Mouse (Mus musculus): Measurements from ENCODE around the gene Tlr11. TPM values are rescaled to one million over a fixed set of nuclear protein-coding genes. Genes with fewer than 3 reads are reported as not detected.

The Tlr11 gene
- not detected for total RNA-seq (2021)

DNA sequence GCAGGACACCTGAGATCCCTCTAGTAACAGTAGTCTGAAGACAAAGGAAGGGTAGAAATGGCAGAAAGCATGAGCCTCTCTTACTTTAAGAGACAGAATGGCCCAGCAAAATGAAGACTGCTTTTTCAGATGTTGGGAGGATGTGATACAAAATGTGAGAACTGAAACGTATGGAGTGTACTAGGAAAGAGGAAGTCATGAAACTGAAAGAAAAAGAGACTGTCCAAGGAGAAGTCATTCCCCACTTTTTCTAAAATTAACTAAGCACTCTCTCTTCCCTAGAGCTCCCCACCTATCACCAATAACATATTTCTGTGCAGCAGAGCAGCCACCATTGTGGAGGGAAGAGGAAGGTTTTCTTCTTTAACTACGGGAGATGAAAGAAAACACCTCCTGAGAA, at the start of gene Tlr11:
Gene Tlr11, plus strand, starts transcription at position 322 of the 400 bp plus-strand sequence.
- DNase-seq (ENCODE audit: low spot score in 2 of 2) = no peak
- intact Hi-C loops (cut with DNase I) = no loop called here

DNA sequence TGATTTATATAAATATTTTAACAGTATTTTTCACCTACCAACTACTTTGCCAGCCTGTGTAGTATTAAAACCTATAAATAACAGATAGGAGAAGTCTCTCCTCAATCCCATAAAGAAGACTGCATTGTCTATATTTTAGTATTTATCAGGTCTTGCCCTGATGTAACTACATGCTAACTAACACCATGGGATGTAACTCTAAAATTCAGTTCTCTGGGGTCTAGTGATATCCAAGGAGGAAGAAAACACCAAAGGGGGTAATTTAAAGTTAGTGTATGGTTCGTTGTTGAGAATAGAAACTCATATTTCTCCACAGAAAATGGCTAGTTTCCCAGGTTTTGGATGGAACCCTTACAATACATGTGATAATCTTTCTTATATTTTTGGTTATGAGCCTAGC, 31.1 kb upstream of the Tlr11 start, which contains the start of gene Olfr734:
Gene Olfr734, minus strand, starts transcription at position 101 of the 400 bp plus-strand sequence.
- intact Hi-C loops (cut with DNase I) = no loop called here
- no peak for DNase-seq (ENCODE audit: low spot score in 2 of 2)

DNA sequence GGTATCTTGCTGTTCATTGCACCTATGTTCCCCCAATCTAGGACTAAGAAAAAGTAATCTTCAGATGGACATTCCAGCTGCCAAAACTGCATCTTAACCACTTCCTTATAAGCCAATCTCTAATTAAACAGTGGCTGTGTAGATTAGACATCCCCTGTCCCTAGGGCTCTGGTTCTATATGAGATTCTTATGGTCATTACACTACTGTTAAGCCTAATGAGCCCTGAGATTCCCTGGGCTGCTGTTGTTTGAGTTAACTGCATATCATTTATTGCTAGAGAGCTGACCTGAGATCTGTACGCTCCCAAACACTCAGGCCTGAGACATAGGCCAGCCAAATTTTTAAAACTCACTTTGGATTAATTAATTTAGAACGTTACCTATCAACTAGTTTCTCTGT, 8.9 kb upstream of the Tlr11 start, which contains the start of gene Olfr735:
Gene Olfr735, minus strand, starts transcription at position 77 of the 400 bp plus-strand sequence.
- intact Hi-C loops (cut with DNase I) = no loop called here
- DNase-seq (ENCODE audit: low spot score in 2 of 2) = no peak

DNA sequence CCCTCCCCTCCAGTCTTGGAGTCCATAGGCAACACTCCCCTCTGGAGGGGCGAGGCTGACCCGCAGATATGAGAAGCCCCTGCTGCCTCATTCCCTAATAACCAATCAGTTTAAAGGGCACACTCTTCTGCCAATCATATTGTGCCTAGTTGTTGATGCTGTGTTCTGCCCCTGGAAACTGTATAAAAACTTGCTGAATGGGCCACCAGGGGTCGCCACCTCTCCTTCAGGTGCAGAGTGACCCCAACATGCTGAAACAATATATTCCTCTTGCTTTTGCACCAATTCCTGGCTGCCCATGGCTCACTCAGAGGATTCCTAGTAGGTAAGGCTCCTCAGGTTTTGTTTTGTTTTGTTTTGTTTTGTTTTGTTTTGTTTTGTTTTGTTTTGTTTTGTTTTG, 5.3 kb upstream of the Tlr11 start:
- no peak for DNase-seq (ENCODE audit: low spot score in 2 of 2)
- intact Hi-C loops (cut with DNase I) = no loop called here

DNA sequence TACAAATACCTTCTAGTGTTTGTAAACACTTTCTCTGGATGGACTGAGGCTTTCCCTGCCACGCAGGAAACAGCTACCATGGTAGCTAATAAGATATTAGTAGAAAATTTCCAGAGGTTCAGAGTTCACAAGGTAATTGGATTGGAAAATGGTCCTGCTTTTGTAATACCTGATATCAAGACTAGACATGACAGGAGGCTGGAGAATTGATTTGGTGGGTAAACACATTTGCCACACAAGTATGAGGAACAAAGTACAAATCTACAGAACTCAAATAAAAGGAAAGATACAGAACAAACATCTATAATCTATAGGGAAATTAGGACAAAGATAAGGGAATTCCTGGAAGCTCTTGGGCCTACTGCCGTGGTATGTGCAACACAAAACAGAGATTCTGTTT, 989 bp upstream of the Tlr11 start:
- intact Hi-C loops (cut with DNase I) = no loop called here

GRCm38 (mm10) chr14:50360480-50360879, 2.8 kb downstream of the Tlr11 start:
- DNase-seq (ENCODE audit: low spot score in 2 of 2) = no peak
- intact Hi-C loops (cut with DNase I) = no loop called here

More for the DNA sequence above, 989 bp upstream of the Tlr11 start:
- no peak for DNase-seq (ENCODE audit: low spot score in 2 of 2)

DNA sequence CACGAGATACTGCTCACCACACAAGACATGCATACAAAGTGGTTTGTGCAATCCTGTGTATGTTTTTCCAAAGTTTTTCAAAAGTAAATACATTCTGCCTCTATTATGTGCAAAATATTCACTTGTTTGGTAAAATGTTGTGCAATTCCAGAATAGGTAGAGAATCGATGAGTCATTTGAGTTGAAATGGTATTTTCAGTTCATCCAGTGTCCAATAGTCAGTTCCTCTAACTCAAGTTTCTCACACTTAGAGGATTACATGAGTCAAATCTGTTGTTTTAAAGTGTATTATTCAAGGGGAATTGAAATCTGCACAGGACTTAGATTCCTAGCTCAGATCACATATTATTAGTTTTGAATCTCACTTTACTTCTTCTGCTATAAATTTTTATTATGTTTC, 5.8 kb downstream of the Tlr11 start:
- intact Hi-C loops (cut with DNase I) = no loop called here

GRCm38 (mm10) chr14:50380863-50381262, 23.1 kb downstream of the Tlr11 start, which contains the start of gene Olfr736:
Olfr736 (plus strand) TSS chr14:50381163.
- intact Hi-C loops (cut with DNase I) = no loop called here

More for the DNA sequence above, 5.8 kb downstream of the Tlr11 start:
- no peak for DNase-seq (ENCODE audit: low spot score in 2 of 2)

GRCm38 (mm10) chr14:50407268-50407667, 49.6 kb downstream of the Tlr11 start, which contains the start of gene Olfr738:
Olfr738 (plus strand) TSS chr14:50407568.
- intact Hi-C loops (cut with DNase I) = no loop called here
- DNase-seq (ENCODE audit: low spot score in 2 of 2) = no peak

More at GRCm38 (mm10) chr14:50380863-50381262, 23.1 kb downstream of the Tlr11 start, which contains the start of gene Olfr736:
- no peak for DNase-seq (ENCODE audit: low spot score in 2 of 2)

Other genes starting within 250 kb of the Tlr11 start
- gene Olfr727, start 234.7 kb upstream of the Tlr11 start, total RNA-seq (2021) = not detected
- gene Olfr728, start 215.2 kb upstream of the Tlr11 start, total RNA-seq (2021) = not detected
- not detected for gene Olfr729, start 205.0 kb upstream of the Tlr11 start, total RNA-seq (2021)
- gene Olfr730, start 169.7 kb upstream of the Tlr11 start, total RNA-seq (2021) = not detected
- not detected for gene Olfr731, start 116.0 kb upstream of the Tlr11 start, total RNA-seq (2021)
- not detected for gene Olfr732, start 73.7 kb upstream of the Tlr11 start, total RNA-seq (2021)
- not detected for gene Olfr733, start 56.4 kb upstream of the Tlr11 start, total RNA-seq (2021)
- gene Olfr734, start 31.2 kb upstream of the Tlr11 start, total RNA-seq (2021) = not detected
- not detected for gene Olfr735, start 9.0 kb upstream of the Tlr11 start, total RNA-seq (2021)
- gene Olfr736, start 23.2 kb downstream of the Tlr11 start, total RNA-seq (2021) = not detected
- gene Olfr738, start 49.7 kb downstream of the Tlr11 start, total RNA-seq (2021) = not detected
- not detected for gene Olfr739, start 60.7 kb downstream of the Tlr11 start, total RNA-seq (2021)
- gene Olfr740, start 87.6 kb downstream of the Tlr11 start, total RNA-seq (2021) = not detected
- gene Olfr741, start 114.8 kb downstream of the Tlr11 start, total RNA-seq (2021) = not detected
- gene Olfr742, start 145.7 kb downstream of the Tlr11 start, total RNA-seq (2021) = not detected
- not detected for gene Olfr743, start 163.9 kb downstream of the Tlr11 start, total RNA-seq (2021)

All from left cerebral cortex, postnatal 36 days (tissue).